Mouse (Mus musculus) inflammation-experienced regulatory T-cells, adult 6 months (primary cell): ENCODE results near the gene Ccnq. TPM values are rescaled to one million over a fixed set of nuclear protein-coding genes. Genes with fewer than 3 reads are reported as not detected.

ENCODE experiments used
- polyA plus RNA-seq, 3 experiments: library from polyadenylated mRNA; unstranded; fragments of 100-300 nt; shearing (Covaris generic); gene quantifications; one replicate each; pipeline ENCODE4 v1.2.1; 2017

Ccnq gene
- polyA plus RNA-seq, 3 experiments from 2014 or later = 32.5 to 41.1 (median 38.2) TPM

Other genes with a start within 250 kb of the Ccnq start
- gene Sebox, start 248.3 kb downstream of the Ccnq start, polyA plus RNA-seq = not detected
- 10 to 100 TPM; 42.2 to 59.5 (median 54.9) TPM for gene Tmem199, start 239.6 kb downstream of the Ccnq start, polyA plus RNA-seq
- 10 to 100 TPM; 12.4 to 16.8 (median 13.2) TPM for gene Poldip2, start 239.5 kb downstream of the Ccnq start, polyA plus RNA-seq
- gene Tnfaip1, start 215.4 kb downstream of the Ccnq start, polyA plus RNA-seq = 10 to 100 TPM; 14.6 to 20.3 (median 16.9) TPM
- gene Ift20, start 215.4 kb downstream of the Ccnq start, polyA plus RNA-seq = 100 to 1,000 TPM; 104 to 117 (median 111) TPM
- gene Tmem97, start 201.0 kb downstream of the Ccnq start, polyA plus RNA-seq = 10 to 100 TPM; 15.0 to 38.9 (median 18.8) TPM
- 10 to 100 TPM; 22.2 to 32.3 (median 29.4) TPM for gene Nlk, start 54.4 kb downstream of the Ccnq start, polyA plus RNA-seq
- gene Lyrm9, start 74.9 kb upstream of the Ccnq start, polyA plus RNA-seq = 10 to 100 TPM; 17.9 to 38.4 (median 28.3) TPM
- gene Nos2, start 169.1 kb upstream of the Ccnq start, polyA plus RNA-seq = not detected
- 100 to 1,000 TPM; 166 to 316 (median 259) TPM for gene Lgals9, start 233.2 kb upstream of the Ccnq start, polyA plus RNA-seq